Mouse (Mus musculus) testis, postnatal 14 days (tissue): ENCODE results near the gene Dgkq.
"Not testable (repeated sequence)": the region's sequence is repeated elsewhere in the genome, so short reads cannot be mapped to it uniquely, and the experiment has no call there.

ENCODE experiments used
- DNase-seq: peaks from one replicate; pipeline ENCODE4 v3.0.0; 2021; ENCODE audit warnings: low spot score

Dgkq gene

GRCm38 (mm10) chr5:108654444-108654990, 15.0 kb downstream of the Dgkq start:
- no peak for DNase-seq

- no peak for DNase-seq
Observed at GRCm38 (mm10) chr5:108653341-108653740, 16.1 kb downstream of the Dgkq start.

GRCm38 (mm10) chr5:108651823-108652222, 17.6 kb downstream of the Dgkq start:
- DNase-seq, result no peak

- no peak for DNase-seq
Observed at GRCm38 (mm10) chr5:108651136-108651720, 18.2 kb downstream of the Dgkq start.

GRCm38 (mm10) chr5:108650341-108650740, 19.1 kb downstream of the Dgkq start:
- no peak for DNase-seq

- DNase-seq, result no peak
Observed at GRCm38 (mm10) chr5:108648937-108649576, 20.4 kb downstream of the Dgkq start.

- DNase-seq, result no peak
Observed at GRCm38 (mm10) chr5:108647820-108648465, 21.5 kb downstream of the Dgkq start.

- DNase-seq, result no peak
Observed at GRCm38 (mm10) chr5:108647311-108647710, 22.2 kb downstream of the Dgkq start.

GRCm38 (mm10) chr5:108646343-108646660, 23.2 kb downstream of the Dgkq start:
- DNase-seq, result no peak

- DNase-seq, result no peak
Observed at GRCm38 (mm10) chr5:108645651-108646342, 23.7 kb downstream of the Dgkq start.

GRCm38 (mm10) chr5:108643674-108644073, 25.8 kb downstream of the Dgkq start:
- DNase-seq, result no peak

- DNase-seq, result no peak
Observed at GRCm38 (mm10) chr5:108636172-108636571, 33.3 kb downstream of the Dgkq start.

GRCm38 (mm10) chr5:108634088-108634487, 35.4 kb downstream of the Dgkq start:
- DNase-seq, result not testable (repeated sequence)

GRCm38 (mm10) chr5:108633676-108634075, 35.8 kb downstream of the Dgkq start:
- DNase-seq, result no peak

GRCm38 (mm10) chr5:108629634-108630483, 39.6 kb downstream of the Dgkq start, which contains the start of the genes Gak and Tmem175:
Gene Gak, minus strand, starts transcription at chr5:108629755.
Gene Tmem175, plus strand, starts transcription at chr5:108629770.
- DNase-seq, result peak; percentile 91

GRCm38 (mm10) chr5:108628891-108629633, 40.4 kb downstream of the Dgkq start:
- DNase-seq, result no peak

GRCm38 (mm10) chr5:108626050-108626660, 43.3 kb downstream of the Dgkq start:
- DNase-seq, result no peak

- no peak for DNase-seq
Observed at GRCm38 (mm10) chr5:108621870-108622269, 47.6 kb downstream of the Dgkq start.

- DNase-seq, result no peak
Observed at GRCm38 (mm10) chr5:108610426-108610825, 59.0 kb downstream of the Dgkq start.

GRCm38 (mm10) chr5:108602537-108602936, 66.9 kb downstream of the Dgkq start:
- DNase-seq, result no peak
